Mouse (Mus musculus): Measurements from ENCODE around the gene Crebl2.

GRCm38 (mm10) chr6:134876795-134877194, 46.8 kb downstream of the Crebl2 start:
- TF ChIP-seq POLR2A (IDR thresholded peaks at IDR 0.05; ENCODE audit: borderline replicate concordance, low read depth, low read length) (no peak), CTCF (IDR thresholded peaks at IDR 0.05; ENCODE audit: low read depth, low read length) (no peak)
